Mouse (Mus musculus) kidney, adult 2 months (tissue): Measurements from ENCODE around the gene Lrmda.

Source experiments
- CTCF ChIP-seq: fragments of 200-500 bp; conservative IDR thresholded peaks from 2 replicates; pipeline ENCODE4 v1.5.1; 2011; ENCODE audit warnings: low read depth, mild to moderate bottlenecking, control low read depth, low read length, moderate library complexity, mixed read lengths; ENCODE audit not compliant: insufficient read depth, insufficient read length
- POLR2A ChIP-seq: fragments of 200-500 bp; IDR thresholded peaks from one replicate; pipeline ENCODE4 v1.6.1; 2011; ENCODE audit warnings: low read depth, low read length, control low read depth

- TF ChIP-seq CTCF (no peak), POLR2A (no peak)
Measured at GRCm38 (mm10) chr14:22473451-22473850, 453.9 kb downstream of the Lrmda start.
